Mouse (Mus musculus): ENCODE data around the gene Sar1b. TPM values are rescaled to one million over a fixed set of nuclear protein-coding genes. Genes with fewer than 3 reads are reported as not detected.

Sar1b gene
- polyA plus RNA-seq, 1 experiment from 2014 or later, result 148 TPM

DNA sequence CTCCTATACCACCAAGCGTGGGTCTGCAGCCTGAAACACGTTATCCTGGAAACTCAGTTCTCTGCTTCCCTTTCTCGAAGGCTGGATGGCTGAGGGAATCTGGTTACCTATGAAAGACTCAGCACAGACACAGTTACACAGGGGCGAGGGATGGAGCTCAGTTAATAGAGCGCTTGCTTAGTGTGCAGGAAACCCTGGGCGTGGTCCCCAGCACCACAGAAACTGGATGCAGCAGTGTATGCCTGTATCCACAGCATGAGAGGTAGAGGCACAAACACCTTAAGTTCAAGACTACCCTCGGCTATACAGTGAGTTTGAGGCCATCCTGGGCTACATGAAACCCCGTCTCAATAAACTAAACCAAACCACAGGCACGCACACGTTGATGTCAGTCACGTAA lies 76.5 kb downstream of the Sar1b start:
- no peak for ATAC-seq (ENCODE audit: insufficient number of reproducible peaks, insufficient read depth, low FRiP score, low read depth)
- WGBS, result 85% methylated on average over 11 of the region's 11 CpGs
- H3K27me3 ChIP-seq (ENCODE audit: control insufficient read depth, insufficient read depth, low read length), result no peaks in the 10 kb centered on the region
- H3K4me3 ChIP-seq (ENCODE audit: control insufficient read depth in 1 of 2, insufficient read depth in 1 of 2, low read depth in 1 of 2, low read length in 2 of 2), result no peak overlapping the region
- H3K9ac ChIP-seq (ENCODE audit: low read length), result no peak overlapping the region
- peaks cover 0 to 2% of the 10 kb centered on the region in 2 experiments; a peak in 1 of 4 replicates for H3K4me1 ChIP-seq (ENCODE audit: control insufficient read depth in 2 of 2, insufficient read depth in 2 of 2, low read length in 2 of 2)
- no peaks in the 10 kb centered on the region for H3K9me3 ChIP-seq (ENCODE audit: control insufficient read depth, low read length)
- H3K36me3 ChIP-seq (ENCODE audit: control insufficient read depth, insufficient read depth, low read length), result no peaks in the 10 kb centered on the region
- no peak overlapping the region for H3K27ac ChIP-seq (replicated peaks in 1 of 2; ENCODE audit: control insufficient read depth in 1 of 2, insufficient read depth in 1 of 2, low read depth in 2 of 2, low read length in 2 of 2)
- H3K4me2 ChIP-seq (ENCODE audit: low read length), result no peak overlapping the region

DNA sequence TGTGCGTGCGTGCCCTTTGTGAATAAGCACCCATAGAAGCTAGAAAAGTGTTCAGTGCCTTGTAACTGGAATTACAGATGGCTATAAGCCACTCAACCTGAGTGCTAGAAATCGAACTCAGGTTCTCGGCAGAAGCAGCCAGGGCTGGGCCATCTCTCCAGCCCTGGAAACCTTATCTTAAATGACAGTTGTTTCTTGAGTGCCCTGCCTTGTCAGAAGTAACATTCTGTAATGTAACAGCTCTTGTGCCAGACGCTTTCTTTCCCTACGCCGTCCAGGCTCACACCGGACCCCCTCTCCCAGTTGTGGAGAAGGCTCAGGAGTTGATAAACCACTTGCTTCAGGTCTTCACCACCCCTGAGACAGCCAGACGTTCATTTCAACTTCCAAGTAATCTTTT lies 77.2 kb downstream of the Sar1b start:
- no peaks in the 10 kb centered on the region for H3K36me3 ChIP-seq (ENCODE audit: control insufficient read depth, insufficient read depth, low read length)
- H3K9me3 ChIP-seq (ENCODE audit: control insufficient read depth, low read length), result no peaks in the 10 kb centered on the region
- no peak overlapping the region for H3K4me3 ChIP-seq (ENCODE audit: control insufficient read depth in 1 of 2, insufficient read depth in 1 of 2, low read depth in 1 of 2, low read length in 2 of 2)
- ATAC-seq (ENCODE audit: insufficient number of reproducible peaks, insufficient read depth, low FRiP score, low read depth), result no peak
- 41% methylated on average over 9 of the region's 9 CpGs for WGBS
- peaks cover 0 to 2% of the 10 kb centered on the region in 2 experiments; a peak in 1 of 4 replicates for H3K4me1 ChIP-seq (ENCODE audit: control insufficient read depth in 2 of 2, insufficient read depth in 2 of 2, low read length in 2 of 2)
- no peak overlapping the region for H3K9ac ChIP-seq (ENCODE audit: low read length)
- H3K27me3 ChIP-seq (ENCODE audit: control insufficient read depth, insufficient read depth, low read length), result no peaks in the 10 kb centered on the region
- no peak overlapping the region for H3K27ac ChIP-seq (replicated peaks in 1 of 2; ENCODE audit: control insufficient read depth in 1 of 2, insufficient read depth in 1 of 2, low read depth in 2 of 2, low read length in 2 of 2)
- H3K4me2 ChIP-seq (ENCODE audit: low read length), result no peak overlapping the region

DNA sequence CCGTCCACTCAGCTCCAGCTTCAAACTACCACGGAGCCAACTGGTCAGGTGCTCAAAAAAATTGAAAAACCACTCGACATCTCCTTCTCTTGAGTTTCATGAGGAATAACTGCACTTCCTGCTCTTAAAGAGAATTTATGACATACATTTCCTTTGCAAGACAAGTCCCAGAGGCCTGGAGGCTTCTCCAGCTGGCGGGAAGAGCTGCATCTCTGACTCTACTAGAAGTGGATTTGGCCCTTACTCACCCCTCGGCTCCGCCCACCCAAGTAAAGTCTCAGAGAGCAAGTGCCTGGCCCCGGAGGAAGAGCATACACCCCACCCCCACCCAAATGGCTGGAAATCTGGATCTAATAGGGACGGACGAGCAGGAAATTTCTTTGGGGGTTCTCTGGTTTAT lies 77.7 kb downstream of the Sar1b start:
- peaks cover 0 to 2% of the 10 kb centered on the region in 2 experiments; a peak in 1 of 4 replicates for H3K4me1 ChIP-seq (ENCODE audit: control insufficient read depth in 2 of 2, insufficient read depth in 2 of 2, low read length in 2 of 2)
- H3K4me3 ChIP-seq (ENCODE audit: control insufficient read depth in 1 of 2, insufficient read depth in 1 of 2, low read depth in 1 of 2, low read length in 2 of 2), result no peak overlapping the region
- no peaks in the 10 kb centered on the region for H3K36me3 ChIP-seq (ENCODE audit: control insufficient read depth, insufficient read depth, low read length)
- 66% methylated on average over 9 of the region's 9 CpGs for WGBS
- H3K27ac ChIP-seq (replicated peaks in 1 of 2; ENCODE audit: control insufficient read depth in 1 of 2, insufficient read depth in 1 of 2, low read depth in 2 of 2, low read length in 2 of 2), result no peak overlapping the region
- no peak for ATAC-seq (ENCODE audit: insufficient number of reproducible peaks, insufficient read depth, low FRiP score, low read depth)
- no peaks in the 10 kb centered on the region for H3K9me3 ChIP-seq (ENCODE audit: control insufficient read depth, low read length)
- no peak overlapping the region for H3K4me2 ChIP-seq (ENCODE audit: low read length)
- H3K27me3 ChIP-seq (ENCODE audit: control insufficient read depth, insufficient read depth, low read length), result no peaks in the 10 kb centered on the region
- no peak overlapping the region for H3K9ac ChIP-seq (ENCODE audit: low read length)

Other genes with a start within 250 kb of the Sar1b start
- 16.1 and 17.1 TPM in 2 replicates for gene Phykpl, start 178.9 kb upstream of the Sar1b start, polyA plus RNA-seq (2014; fragmentation: Nextera tagmentation; extraction: Ambion mirVana)
- 350 and 369 TPM in 2 replicates for gene Hnrnpab, start 156.8 kb upstream of the Sar1b start, polyA plus RNA-seq (2014; fragmentation: Nextera tagmentation; extraction: Ambion mirVana)
- gene Nhp2, start 144.0 kb upstream of the Sar1b start, polyA plus RNA-seq (2014; fragmentation: Nextera tagmentation; extraction: Ambion mirVana), result 87.9 and 89.9 TPM in 2 replicates
- 32.1 and 34.3 TPM in 2 replicates for gene Rmnd5b, start 127.8 kb upstream of the Sar1b start, polyA plus RNA-seq (2014; fragmentation: Nextera tagmentation; extraction: Ambion mirVana)
- gene N4bp3, start 112.8 kb upstream of the Sar1b start, polyA plus RNA-seq (2014; fragmentation: Nextera tagmentation; extraction: Ambion mirVana), result 10.7 and 12.9 TPM in 2 replicates
- 0.94 and 1.2 TPM in 2 replicates for gene D930048N14Rik, start 112.7 kb upstream of the Sar1b start, polyA plus RNA-seq (2014; fragmentation: Nextera tagmentation; extraction: Ambion mirVana)
- 62.8 and 68.2 TPM in 2 replicates for gene 0610009B22Rik, start 74.8 kb upstream of the Sar1b start, polyA plus RNA-seq (2014; fragmentation: Nextera tagmentation; extraction: Ambion mirVana)
- gene Sec24a, start 53 bp upstream of the Sar1b start, polyA plus RNA-seq (2014; fragmentation: Nextera tagmentation; extraction: Ambion mirVana), result 12.0 and 12.3 TPM in 2 replicates
- gene Jade2, start 94.0 kb downstream of the Sar1b start, polyA plus RNA-seq (2014; fragmentation: Nextera tagmentation; extraction: Ambion mirVana), result 0.43 and 0.61 TPM in 2 replicates
- 68.5 and 69.3 TPM in 2 replicates for gene Cdkn2aipnl, start 204.0 kb downstream of the Sar1b start, polyA plus RNA-seq (2014; fragmentation: Nextera tagmentation; extraction: Ambion mirVana)
- gene Ube2b, start 237.1 kb downstream of the Sar1b start, polyA plus RNA-seq (2014; fragmentation: Nextera tagmentation; extraction: Ambion mirVana), result 187 and 193 TPM in 2 replicates
- 9.1 and 10.1 TPM in 2 replicates for gene Cdkl3, start 240.5 kb downstream of the Sar1b start, polyA plus RNA-seq (2014; fragmentation: Nextera tagmentation; extraction: Ambion mirVana)